Mouse (Mus musculus) layer of hippocampus, adult 9-10 months (tissue): ENCODE measurements around the gene Bcl10.
"Not testable (repeated sequence)": the region's sequence is repeated elsewhere in the genome, so short reads cannot be mapped to it uniquely, and the experiment has no call there.

Experiments used
- DNase-seq: peaks from one replicate; pipeline ENCODE4 v3.0.0; 2022; ENCODE audit warnings: low spot score

The Bcl10 gene

DNA sequence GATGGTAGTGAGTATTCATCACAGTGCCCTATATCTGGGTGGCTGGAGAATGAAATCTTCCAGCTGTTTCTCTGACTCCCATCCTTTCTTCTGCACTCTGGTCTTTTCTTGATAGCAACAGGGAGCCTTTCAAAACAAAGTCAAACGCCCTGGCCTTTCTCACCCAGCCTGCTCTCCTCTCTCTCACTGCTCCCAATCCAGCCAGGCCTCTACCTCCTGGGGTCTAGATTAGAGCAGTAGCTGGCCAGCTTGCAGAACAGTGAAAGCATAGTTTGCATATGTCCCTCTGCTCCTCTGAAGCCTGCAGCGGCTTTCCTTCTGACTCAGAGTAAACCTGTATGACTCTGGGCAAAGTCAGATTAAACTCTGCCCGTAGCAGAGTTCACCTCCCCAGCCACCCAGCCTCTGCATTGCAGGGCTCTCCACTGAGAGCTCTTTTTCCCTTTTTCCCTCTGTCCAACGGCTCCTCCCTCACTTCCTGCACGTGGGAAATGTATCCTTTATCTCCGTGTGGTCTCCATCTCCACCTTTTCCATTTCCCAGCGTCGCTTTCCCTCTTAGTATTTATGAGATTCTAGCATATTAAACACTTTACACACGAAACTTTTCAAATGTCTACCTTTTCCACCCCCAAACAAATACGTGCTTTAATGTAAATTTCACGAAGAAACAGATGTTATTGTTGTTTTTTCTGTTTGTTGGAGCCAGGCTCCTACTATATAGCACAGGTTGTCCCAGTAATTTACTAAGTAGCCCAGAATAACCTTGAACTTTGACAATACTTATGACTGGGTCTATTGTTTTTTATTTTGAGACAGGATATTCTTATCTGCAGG, at the start of gene Bcl10:
Gene Bcl10 (plus strand): TSS at position 786 of the 836 bp plus-strand sequence.
- DNase-seq, result no peak

DNA sequence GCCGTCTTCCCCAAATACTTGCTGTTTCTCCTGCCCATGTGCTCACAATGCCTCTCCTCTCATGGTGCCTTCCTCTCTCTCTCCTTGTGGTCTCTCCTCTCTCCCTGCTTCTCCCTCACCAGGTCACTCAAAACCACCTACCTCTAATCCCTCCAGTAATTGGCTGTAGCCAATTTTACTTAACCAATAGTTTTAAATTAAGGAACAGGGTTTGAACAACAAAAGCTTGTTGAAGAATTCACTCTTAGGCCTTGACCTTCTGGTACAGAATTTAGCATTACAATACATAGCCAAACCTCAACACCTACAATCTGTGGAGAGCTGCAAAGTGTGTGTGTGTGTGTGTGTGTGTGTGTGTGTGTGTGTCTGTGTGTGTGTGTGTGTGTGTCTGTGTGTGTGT, 49.3 kb upstream of the Bcl10 start:
- DNase-seq, result no peak

DNA sequence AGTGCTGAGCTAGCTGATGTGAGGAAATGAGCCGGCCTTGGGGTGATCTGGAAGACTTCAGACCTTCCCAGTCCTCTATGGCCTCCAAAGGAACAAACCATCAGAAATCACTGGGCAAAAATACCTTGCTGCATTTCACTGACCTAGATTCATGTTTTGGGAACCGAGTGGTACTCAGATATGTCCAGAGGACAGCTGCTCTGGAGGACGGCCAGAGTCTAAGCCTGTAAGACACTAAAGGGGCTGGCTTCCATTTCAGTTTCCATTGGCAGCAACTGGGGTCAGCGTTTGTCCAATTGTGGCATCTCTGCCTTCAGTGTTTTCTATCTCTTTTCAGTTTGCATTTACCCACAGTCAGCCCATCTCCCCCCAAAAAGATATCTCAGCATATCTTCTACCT, 48.5 kb upstream of the Bcl10 start:
- no peak for DNase-seq

DNA sequence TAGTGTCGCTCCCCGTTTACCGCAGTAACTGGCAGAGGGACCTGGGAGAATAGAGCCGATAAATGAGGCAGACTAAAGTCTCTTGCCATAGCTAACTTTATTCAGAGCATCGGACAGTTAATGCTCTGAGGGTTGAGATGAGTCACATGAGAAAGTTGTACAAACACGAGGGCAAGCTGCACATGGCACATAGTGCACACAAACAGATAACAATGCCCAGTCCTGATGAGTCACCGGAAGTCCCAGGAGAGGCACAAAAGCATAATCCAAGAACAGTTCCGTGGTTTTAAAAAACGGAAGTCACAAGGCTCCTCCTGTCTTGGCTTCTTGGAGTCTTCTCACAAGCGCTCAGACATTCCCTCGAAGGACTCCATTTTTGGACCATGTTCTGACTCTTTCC, 46.5 kb upstream of the Bcl10 start:
- no peak for DNase-seq

DNA sequence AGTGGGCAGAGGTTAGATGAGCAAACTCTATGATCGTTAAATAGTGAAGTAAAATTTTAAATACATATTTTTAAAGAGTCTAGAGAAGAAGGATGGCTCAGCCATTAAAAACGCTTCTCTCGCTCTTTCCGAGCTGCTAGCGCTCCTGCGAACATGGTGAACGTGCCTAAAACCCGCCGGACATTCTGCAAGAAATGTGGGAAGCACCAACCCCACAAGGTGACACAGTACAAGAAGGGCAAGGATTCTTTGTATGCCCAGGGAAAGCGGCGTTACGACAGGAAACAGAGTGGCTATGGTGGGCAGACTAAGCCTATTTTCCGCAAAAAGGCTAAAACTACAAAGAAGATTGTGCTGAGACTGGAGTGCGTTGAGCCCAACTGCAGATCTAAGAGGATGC, 43.7 kb upstream of the Bcl10 start:
- DNase-seq, result not testable (repeated sequence)

DNA sequence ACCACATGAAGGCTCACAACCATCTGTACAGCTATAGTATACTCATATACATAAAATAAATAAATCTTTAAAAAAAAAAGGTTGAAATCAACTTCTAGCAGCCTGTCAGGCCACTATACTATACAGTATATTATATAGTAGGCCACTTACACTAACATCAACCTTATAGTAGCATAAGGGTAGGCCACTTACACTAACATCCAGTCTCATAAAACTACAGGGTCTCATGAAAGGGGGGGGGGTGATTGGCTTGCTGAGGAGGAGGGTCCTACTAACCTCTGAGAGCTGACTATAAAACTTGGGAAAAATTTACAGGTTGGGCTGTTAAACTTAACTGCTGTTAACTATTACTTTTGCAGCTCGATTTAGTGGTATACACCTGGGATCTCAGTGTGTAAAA, 42.3 kb upstream of the Bcl10 start:
- DNase-seq, result no peak

DNA sequence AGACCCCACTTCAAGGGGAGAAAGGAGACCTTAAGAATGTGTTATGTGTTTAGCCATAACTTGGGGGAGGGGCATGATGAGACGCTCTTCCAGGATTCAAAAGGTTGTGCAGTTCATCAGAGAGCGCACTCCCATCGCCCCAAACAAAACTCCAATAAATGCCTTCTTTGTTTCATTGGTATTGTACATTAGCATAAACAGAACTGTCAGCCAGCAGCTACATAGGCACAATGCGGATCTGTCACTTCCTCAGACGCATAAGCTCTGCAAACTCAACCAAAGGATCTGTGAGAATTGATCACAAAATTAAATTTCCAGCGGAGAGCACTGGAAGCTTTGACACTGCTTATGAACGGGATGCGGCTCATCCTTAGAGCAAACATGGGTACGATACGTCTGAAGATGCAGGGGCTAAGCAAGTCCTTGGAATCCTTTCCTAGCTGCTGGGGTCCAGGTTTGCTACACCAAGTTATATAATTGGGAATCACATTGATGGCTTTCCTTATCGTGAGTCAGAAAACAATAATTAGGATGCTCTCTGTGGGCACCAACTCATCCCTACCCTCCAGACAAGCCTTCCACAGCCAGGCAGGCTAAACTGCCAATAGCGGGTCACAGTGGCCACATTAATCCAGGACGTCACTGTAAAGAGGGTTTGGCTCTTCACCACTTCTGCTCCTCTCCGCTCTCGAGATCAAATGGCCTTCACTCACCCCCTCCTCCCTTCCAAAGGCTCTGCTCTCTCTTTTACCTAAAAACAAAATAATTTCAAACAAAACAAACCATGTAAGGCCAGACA, 40.3 kb upstream of the Bcl10 start:
- no peak for DNase-seq

DNA sequence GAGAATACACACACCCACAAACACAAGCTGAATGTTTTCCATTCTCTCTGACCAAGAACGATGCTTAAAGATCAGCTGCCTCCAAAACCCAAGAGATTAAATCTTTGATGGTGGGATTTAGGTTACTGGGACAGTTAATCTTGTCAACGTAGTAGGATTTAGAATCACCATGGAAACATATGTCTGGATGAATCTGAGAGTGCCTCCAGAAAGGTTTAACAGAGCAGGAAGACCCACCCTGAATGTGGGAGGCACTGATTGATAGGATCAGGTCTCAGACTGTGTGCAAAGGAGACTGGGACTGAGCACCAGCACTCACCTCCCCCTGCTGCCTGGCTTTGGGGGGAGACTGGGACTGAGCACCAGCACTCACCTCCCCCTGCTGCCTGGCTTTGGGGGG, 39.4 kb upstream of the Bcl10 start:
- DNase-seq, result no peak

DNA sequence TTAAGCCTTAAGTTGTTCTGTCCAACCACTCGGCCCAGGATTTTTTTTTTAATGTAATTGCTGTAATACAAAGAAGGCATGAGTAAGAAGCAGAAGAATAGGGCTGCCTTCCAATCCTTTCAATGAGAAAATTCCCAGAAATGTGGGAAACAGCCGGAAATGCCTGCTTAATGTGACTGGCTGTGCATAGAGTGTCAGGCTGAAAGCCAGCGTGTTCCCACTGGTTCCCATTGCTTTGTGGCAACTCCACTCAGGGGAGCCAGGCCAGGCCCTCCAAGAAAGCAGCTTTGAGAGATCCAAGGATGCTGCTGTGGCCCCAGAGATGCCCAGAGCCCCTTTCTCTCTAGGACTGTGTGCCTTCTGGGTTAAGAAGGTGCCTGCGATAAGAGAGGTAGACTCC, 37.2 kb upstream of the Bcl10 start:
- DNase-seq, result no peak

DNA sequence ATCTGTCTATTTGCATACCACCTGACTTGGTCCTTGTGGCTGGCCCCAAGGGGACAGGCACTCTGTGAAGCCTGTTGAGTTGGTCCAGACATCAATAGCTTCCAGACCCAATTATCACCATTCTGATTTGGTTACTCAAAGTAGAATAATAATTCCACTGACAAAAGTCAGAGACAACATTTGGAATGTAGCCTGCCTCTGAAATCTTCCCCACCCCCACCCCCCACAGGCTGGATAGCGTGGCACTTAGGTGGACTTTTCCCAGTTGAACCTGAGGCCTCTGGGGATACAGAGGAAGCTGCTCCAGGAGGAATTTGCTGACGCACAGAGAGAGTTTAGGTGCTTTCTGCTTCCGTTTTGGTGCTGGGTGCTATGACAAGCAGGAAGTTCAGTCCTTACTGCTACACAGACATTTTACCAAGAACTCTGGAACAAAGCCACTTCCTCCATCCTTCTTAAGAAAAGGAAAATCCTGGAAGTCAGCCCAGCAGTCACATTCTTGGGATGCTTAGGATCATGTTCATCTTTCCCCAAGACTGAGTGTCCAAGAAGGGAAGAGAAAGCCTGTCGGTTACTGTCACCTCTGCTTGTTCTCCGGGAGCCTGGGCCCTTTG, 36.6 kb upstream of the Bcl10 start:
- no peak for DNase-seq

DNA sequence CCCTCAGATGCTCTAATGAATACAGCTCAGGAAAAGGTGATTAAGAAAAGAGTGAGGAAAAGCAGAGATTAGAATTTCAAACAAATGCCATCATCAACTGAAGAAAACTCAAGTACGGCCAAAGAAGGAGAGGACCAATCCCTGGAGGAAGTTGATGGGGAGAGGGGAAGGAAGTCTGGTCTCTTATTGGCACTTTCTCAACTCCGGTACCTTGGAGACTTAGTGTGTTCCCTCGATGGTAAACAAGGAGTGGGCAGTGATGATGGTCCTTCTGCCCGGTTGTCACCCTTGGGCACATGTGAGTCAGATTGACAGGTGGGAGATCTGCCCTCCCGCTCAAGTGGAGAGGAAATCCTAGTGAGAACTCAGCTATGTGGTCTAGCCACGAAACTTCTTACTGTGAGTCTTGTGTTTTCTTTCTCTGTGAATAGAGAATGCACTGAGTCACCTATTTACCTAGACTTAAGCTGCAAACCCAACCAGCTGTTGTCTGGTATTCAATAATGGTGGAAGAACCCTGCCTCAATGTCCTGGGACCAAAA, 35.1 kb upstream of the Bcl10 start:
- no peak for DNase-seq

DNA sequence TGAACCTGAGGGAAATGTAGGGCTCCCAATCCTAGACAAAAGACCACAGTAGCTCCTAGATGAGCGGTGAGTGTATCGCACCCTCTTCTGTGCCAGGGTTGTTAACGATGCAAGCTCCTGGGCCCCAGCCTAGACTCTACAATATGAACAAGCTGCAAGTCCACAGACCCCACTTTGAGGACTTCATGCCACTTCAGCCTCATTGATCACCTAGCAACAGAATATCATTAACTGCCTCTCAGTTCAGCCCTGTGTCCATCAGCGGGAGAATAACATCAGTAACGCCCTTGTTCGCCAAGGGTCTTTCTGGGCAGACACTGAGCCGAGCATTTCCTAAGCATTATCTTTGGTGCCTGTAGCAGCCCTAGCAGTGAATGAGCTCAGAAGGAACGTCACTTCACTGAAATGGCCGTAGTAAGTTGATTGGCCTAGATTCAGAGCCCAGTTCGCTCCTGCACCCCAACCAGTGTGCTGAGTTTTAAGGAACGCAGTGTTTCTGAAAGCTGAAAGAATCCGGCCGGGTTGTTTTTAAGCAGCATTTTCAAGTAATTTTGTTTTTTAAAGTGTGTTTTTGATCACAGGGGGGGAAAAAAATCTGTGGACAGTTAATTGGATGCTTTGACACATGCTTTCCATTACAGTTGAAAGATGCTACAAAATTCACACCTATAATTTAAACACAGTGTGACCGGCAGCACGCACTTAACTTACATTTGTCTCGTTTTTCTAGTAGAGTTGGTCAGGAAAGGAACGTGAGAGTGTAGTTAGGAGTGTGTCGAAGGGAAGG, 32.1 kb upstream of the Bcl10 start:
- DNase-seq, result peak; percentile 11

DNA sequence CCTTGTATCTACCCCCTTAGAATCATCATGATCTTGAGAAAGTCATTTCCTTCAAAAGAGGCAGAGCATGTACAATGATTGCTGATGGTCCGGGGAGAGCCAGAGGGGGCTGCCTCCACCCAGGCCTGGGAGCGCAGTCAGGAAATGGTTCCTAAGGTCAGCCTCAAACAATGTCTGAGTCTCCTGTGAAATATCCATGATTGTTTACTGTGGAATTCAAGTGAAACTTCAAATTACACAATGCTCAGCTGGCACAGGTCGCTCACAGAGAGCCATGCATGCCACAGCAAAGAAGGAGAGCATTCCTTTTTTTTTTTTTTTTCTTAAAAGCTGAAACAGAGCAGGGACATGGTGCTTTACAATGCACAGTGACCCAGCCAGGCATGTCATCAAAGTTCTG, 30.2 kb upstream of the Bcl10 start:
- no peak for DNase-seq

DNA sequence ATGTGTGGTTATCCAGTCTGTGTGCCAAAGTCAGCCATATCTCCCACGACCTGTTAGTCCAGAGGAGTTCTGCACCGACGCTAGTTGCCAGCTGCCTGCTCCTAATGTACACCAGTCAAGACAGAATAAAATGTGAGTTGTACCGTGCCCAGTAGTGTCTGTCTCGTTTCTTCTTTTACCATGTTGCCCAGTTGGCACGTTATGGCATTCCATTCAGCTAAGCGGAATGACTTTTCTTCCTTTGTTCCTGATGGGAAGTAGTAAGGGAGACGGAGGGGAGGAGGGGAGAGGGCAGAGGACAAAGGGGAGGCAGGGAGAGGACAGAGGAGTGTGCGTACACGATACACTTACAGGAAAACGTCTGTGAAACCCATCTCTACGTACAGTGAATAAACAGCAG, 28.5 kb upstream of the Bcl10 start:
- DNase-seq, result no peak

DNA sequence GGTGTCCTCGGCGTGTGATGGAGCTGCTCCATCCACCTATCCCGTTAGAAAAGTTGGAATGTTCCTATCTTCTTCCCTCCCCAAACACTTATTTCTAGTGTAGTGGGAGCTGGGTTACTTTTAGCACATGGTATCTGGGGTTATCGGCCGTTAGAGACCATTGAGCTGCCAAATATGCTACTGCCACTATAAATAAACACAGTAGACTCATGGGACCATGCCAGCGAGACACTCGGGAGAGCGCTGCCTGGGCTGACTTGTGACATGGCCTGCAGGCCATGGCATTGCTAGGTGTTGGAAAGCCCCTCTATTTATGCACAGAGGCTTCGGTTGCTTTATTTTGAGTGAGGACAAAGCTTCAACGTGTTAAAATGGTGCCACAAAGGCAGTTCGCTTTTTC, 24.9 kb upstream of the Bcl10 start:
- DNase-seq, result no peak

DNA sequence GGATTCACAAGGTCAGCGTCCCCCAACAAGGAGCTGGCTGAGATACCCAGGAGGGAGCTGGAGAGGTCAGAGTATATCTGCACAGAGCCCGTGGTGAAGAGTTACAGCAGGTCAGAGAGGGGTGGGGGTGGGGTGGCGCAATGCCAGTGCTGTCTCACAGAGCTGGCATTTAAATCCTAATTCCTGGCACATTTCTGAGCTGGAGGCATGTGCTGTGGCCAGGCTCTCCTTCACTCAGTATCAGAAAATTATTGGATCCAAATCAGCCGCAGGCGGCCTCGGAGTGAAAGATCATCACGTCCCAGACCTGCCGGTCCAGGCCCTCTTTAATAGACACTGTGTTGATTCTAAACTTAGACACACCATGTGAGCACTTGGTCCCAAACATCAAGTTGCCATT, 22.8 kb upstream of the Bcl10 start:
- DNase-seq, result no peak

DNA sequence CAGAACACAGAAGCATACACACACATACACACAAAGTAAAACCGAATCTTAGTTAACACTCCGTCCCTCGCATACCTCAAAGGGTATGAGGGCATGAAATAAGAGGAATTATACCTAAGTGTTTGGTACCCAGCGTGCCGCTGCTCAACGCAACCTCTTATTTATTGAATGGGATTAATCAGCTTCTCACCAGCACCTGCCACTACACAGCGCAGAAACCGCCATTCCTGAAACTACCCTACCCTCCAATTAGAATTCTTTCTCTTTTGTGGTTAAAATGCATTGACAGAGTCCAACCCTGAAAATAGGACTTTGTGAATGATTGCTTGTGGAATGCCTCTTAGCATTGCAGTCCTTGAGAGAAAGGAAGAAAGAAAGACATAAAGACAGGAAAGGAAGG, 19.1 kb upstream of the Bcl10 start:
- no peak for DNase-seq

DNA sequence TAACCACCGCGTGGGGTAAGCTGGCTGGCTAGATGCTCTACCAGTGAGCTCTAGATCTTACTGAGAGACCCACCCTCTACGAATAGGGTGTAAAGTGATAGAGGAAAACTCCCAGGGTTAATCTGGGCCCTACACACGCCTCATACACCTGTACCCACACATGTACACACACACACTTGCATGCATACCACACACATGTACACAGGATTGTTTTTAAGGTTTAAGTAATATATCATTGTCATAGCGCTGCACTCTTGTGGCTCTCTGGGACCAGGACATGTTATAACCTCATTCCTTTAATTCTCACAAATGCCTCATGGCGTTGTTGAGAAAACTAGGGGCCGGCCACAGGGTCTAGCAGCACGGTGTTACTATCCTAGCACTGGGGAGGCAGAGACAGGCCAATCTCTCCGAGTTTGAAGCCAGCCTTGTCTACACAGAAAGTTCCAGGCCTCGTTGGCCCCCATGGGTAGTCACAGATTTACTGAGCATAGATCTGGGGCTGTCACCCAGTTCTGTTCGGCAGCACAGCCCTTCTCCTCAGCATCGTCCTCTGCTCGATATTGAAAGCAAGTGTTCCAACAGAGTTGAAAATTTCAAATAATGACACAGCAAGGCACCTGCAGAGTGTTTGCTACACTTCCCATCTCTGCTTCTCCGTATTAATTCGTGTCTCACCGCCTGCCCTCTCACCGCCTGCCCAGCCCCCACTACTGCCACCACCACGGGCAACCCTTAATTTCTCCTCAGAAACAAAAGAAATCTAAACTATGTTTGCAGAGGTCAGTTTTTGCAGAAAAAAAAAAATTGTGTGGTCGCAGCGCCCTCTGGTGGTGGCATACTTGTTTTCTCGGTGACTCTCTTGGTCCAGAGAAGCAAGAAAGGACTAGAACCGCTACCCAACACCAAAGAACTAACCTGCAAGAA, 17.5 kb upstream of the Bcl10 start:
- peak; percentile 21 for DNase-seq

DNA sequence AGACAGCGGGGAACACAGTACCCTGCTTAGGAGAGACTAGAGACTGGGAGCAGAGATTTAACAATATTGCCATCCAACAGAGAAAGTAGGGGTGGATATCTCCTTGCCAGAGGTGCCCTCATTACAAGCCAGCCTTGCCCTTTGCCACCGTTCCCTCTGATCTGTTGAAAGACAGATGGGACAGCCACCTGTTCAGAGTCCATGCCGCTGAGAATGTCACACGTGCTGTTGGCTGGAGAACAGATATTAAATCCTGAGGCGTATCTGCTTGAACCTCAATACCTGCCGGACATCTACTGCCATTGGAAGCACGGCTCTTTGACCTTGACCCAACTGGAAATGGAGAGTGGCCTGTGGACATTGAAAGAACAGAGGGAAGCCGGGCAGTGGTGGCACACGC, 16.0 kb upstream of the Bcl10 start:
- DNase-seq, result no peak

DNA sequence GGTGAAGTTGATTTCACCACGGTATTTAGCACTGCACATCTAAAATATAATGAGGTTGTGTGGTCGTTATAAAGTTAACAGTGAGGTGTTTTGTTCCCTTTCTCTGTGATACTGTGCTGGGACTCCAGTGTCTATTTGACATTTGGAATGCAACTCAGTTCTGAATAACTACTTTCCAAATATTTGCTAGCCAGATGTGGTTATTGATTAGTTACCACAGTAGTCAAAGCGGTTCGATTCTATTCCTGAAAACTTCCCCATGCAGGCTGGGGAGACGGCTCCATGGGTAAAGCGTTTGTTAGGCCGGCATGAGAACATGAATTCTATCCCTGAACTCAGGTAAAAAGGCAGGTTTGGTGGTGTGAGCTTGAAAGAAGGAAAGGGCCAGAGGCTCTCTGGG, 10.1 kb upstream of the Bcl10 start:
- DNase-seq, result no peak

DNA sequence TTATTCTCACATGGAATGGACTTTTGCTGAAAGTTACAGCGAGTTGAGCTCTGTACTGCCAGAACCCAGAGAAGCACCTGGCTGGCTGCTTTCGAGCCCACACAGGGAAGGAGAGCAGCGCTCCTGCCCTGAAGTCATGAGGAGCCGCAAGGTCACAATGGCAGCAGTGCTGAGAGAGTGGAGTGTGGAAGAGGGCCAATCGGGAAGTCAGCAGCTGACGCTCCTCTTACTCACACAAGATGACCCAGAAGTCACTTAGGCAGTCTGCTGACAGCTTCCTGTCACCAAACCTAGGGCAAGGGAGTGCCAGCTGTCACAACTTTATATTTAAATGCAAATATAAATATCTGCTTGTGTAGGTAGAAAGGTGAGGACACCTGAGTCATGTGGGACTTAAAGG, 9.3 kb upstream of the Bcl10 start:
- DNase-seq, result no peak
